Mouse (Mus musculus): Measurements from ENCODE around the gene Nat14. TPM values are rescaled to one million over a fixed set of nuclear protein-coding genes. Genes with fewer than 3 reads are reported as not detected.

Nat14 gene
- polyA plus RNA-seq, 1 experiment, result 10.6 TPM

DNA sequence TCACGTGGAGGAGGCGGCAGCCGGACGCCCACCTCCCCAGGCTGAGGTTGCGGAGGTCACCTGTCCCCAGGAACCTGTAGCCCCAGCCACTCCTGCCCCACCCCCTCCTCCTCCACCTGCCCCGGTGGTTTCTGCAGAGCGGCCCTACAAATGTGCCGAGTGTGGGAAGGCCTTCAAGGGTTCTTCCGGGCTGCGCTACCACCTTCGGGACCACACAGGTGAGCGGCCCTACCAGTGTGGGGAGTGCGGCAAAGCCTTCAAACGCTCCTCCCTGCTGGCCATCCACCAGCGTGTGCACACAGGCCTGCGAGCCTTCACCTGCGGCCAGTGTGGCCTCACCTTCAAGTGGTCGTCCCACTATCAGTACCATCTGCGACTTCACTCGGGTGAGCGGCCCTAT lies 1.9 kb upstream of the Nat14 start:
- no peak for DNase-seq (ENCODE audit: low spot score)

DNA sequence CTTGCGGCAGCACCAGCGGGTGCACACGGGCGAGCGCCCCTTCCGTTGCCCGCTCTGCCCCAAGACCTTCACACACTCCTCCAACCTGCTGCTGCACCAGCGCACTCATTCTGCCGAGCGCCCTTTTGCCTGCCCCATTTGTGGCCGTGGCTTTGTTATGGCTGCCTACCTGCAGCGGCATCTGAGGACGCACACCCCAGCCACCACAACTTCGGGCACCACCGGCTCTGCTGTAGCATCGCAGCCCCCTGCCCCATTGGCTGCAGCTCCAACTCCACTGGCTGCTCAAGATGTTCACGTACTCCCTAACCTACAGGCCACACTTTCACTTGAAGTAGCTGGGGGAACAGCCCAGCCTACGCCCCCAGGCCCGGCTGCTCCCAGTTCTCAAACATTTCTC lies 1.3 kb upstream of the Nat14 start:
- DNase-seq (ENCODE audit: low spot score), result no peak

DNA sequence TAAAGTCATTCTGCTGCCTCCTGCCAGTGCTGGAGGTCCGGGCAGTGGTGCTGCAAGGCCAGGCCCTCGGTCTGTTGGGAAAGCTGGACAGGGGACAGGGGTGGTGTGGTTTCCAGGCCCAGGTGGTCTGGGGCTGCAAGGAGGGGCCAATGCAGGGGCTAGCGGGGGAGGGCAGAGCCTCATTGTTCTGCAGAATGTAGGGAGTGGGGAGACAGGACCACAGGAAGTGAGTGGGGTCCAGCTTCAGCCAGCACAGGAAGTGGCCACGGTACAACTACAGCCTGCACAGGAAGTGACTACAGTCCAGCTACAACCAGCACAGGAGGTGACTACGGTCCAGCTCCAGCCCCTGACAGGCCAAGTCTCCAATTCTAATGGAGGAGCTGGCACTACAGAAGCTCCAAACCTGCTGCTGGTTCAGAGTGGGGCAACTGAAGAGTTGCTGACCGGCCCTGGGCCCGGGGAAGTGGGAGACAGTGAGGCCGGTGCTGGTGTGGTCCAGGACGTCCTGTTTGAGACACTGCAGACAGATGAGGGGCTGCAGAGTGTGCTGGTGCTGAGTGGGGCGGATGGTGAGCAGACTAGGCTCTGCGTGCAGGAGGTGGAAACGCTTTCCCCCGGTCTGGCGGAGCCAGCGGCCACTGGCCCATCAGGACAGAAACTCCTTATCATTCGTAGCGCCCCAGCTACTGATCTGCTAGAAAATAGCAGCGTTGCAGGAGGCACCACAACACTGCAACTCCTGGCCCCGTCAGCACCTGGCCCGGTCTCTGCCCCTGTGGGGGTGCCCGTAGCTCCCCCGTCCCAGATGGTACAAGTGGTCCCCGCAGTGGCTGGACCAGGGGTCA lies 628 bp upstream of the Nat14 start:
- DNase-seq (ENCODE audit: low spot score), result no peak

DNA sequence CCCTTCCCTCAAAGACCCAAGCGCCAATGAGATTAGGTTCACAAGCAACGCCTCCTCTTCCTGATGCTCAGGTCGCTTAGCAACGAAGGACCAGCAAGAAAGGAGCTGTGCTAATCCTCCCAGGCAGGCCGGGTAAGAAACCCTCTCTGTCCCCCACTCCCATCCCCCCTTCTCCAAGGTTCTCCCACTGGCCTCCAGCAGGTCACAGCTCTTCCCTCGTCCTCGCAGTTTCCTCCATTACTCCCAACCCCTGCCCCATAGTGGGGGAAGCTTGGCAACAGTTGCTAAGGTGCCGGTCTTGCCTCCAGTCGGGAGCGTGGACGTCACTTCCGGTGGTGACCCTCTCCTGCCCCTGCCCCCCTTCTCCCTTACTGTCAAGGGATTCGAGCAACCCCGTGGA lies 680 bp downstream of the Nat14 start:
- no peak for DNase-seq (ENCODE audit: low spot score)

DNA sequence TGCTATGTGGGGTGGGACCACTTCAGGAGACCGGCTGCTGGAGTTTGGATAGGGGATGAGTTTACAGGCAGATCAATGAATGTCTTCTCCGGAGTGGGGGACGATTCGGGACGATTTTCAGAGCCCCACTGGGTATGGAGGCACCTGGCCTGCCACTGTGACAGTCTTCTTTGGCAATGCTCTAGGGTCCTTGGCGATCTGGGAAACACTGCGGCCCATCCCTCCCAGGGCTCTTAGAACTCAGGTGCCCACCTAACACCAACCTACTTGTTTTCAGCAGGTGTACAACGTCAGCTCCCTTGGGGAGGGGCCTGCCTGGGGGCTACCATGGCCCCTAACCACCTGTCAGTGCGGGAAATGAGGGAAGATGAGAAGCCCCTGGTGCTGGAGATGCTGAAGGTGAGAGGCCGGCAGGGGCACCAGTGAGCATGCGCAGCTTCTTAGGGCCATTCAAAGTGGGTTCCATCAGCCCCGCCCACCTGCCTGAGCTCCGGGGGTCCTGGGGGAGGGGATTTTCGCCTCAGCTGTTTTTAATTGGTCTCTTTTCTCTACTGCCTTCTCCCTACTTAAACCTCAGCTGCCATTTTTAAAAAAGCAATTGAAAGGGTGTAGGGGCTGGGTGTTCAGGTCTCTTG lies 1.2 kb downstream of the Nat14 start:
- DNase-seq (ENCODE audit: low spot score), result no peak

DNA sequence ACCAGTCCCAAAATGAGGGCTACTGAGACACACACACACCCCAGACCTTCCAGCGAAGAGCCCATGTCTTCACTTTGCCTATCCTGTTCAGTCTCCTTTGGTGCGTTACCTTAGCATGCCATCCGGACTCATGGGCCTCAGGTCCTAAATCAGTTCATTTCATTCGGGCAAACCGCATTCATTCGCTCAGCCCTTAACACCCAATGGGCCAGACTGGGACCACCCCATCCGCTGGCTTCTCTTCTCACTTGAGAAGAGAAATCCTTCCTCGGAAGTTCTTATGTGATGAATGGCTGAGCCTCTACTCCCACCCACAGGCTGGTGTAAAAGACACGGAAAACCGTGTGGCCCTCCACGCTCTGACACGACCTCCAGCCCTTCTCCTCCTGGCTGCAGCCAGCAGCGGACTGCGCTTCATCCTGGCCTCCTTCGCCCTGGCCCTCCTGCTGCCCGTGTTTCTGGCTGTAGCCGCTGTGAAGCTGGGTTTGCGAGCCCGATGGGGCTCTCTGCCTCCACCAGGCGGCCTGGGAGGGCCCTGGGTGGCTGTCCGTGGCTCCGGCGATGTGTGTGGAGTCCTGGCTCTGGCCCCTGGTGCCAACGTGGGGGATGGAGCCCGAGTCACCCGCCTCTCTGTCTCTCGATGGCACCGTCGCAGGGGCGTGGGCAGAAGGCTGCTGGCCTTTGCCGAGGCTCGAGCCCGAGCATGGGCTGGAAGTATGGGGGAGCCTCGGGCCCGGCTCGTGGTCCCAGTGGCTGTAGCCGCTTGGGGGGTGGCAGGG lies 1.9 kb downstream of the Nat14 start:
- DNase-seq (ENCODE audit: low spot score), result no peak

DNA sequence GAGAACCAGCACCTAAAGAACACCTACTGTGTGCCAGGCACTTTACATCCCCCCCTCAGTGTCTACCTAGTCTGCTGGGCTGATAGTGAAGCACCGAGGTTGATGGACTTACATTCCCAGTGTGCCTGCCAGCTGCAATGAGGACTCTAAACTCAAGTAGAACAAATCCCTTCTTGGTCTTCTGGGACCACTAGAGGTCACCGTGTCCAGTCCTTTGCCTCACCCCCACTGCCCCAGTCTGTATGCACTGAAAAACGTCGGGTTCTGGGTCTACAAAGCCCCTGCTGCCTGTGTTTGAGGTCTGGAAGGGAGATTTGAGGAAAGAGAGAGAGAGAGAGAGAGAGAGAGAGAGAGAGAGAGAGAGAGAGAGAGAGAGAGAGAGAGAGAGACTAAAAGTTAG lies 2.7 kb downstream of the Nat14 start:
- DNase-seq (ENCODE audit: low spot score), result no peak

DNA sequence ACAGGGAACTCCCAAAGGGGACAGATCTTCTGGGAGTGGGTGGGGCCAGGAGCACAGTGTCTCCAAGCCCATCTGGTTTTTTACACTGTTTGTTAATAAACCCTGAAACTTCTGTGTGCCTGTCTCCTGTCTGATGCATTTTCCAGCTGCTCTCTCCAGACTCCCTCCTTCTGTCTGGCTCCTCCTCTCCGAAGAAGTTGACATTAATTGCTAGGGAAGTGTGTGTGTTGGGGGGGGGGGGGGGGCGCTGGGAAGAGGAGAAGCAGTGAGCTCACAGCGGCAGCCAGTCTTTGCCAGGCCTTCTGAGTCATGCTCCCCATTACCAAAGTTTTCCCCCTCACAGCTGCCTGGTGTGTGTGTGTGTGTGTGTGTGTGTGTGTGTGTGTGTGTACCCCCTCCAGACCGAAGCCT lies 3.1 kb downstream of the Nat14 start:
- DNase-seq (ENCODE audit: low spot score), result no peak

DNA sequence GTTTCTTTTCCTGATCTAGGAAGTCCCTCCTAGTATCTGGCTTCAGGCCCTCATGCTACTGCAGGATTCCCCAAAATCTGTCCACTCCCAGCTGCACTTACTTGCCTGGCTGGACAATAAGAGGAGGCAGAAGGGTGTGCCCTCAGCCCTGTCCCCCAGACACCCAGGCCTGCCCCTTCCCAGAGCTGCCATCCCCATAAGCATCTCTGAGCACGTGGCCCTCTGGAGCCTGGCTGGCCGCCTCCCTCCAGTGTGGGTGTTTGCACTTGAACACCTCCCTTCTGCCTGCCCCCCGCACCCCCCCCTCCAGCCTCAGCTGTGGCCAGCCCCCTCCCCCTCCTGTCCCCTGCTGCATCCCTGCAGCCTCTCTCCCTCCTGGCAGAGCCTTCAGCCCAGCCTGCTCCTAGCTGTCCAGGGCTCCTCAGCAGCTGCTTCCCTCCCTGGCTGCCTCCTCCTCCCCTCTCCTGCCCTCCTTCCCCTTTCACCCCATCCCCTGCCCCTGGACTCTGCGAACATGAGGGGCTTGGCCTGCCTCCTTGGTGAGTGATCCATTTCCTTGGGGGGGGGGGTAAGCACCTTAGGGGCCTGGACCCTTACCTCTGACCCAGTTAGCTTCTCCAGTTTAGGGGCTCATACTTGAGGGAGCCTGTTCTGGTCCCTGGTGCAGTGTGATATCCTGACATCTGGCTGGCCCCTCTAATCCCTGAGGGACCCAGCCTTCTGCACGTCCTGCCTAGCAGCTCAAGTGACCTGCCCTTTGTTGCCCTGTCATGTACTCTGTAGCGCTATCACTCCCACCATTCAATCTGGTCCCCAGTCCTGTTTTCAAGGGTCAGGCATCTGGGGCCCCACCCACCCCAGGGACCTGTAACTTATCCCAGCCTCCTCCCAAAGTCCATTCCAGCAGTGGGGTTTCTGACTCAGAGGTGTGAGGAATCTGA lies 3.9 kb downstream of the Nat14 start, which contains the start of gene Ssc5d:
Gene Ssc5d, plus strand, starts transcription at position 345 of the 941 bp plus-strand sequence.
- DNase-seq (ENCODE audit: low spot score), result no peak

DNA sequence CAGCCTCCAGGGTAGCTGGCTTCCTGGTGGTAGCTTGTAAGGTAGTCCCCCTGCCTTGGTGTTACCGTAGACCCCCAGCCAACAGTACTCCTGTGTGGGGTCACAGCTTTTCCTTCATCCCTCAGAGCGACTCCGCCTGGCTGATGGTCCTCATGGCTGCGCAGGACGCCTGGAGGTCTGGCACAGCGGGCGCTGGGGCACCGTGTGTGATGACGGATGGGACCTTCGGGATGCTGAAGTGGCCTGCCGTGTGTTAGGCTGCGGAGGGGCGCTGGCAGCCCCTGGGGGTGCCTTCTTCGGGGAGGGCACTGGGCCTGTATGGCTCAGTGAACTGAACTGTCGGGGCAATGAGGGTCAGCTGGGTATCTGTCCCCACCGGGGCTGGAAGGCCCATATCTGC lies 5.0 kb downstream of the Nat14 start:
- no peak for DNase-seq (ENCODE audit: low spot score)

DNA sequence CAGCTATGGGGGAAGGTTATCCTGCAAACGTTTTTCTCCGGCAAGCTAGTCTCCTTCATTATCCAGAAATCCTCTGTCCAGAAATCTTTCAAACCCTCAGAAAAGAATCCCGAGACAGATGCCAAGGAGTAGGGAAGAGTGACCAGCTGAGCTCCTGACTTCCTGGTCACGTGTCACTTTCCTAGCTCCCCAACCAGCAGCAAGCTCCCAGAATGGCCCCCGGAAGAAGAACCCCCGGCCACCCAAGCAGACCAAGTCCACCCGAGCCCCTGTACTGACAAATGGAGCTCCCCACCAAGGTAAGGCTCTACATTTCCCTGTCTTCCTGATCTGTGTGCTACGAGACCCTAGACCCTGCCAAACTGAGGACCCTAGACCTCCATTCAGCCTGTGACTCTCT lies 5.9 kb downstream of the Nat14 start:
- DNase-seq (ENCODE audit: low spot score), result no peak

DNA sequence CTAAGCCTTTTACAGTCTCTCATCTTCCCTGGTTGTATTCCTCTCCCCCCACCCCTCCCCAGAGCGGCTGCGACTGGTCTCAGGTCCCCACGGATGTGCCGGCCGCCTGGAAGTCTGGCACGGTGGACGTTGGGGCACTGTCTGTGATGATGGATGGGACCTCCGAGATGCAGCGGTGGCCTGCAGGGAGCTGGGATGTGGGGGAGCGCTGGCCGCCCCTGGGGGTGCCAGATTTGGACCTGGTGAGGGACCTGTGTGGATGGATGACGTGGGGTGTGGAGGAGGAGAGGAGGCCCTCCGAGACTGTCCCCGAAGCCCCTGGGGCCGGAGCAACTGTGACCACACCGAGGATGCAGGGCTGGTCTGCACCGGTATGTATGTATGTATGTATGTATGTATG lies 6.5 kb downstream of the Nat14 start:
- no peak for DNase-seq (ENCODE audit: low spot score)

DNA sequence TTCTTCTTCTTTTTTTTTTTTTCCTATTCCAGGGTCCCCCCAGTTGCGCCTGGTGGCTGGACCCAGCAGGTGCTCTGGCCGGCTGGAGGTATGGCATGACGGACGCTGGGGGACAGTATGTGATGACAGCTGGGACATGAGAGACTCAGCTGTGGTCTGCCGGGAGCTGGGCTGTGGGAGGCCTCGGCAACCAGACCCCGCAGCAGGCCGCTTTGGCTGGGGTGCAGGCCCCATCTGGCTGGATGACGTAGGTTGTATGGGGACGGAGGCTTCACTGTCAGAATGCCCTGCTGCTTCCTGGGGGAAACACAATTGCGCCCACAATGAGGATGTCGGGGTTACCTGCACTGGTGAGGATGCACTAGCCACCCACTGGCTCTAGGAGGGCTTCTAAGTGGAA lies 11.3 kb downstream of the Nat14 start:
- DNase-seq (ENCODE audit: low spot score), result no peak

DNA sequence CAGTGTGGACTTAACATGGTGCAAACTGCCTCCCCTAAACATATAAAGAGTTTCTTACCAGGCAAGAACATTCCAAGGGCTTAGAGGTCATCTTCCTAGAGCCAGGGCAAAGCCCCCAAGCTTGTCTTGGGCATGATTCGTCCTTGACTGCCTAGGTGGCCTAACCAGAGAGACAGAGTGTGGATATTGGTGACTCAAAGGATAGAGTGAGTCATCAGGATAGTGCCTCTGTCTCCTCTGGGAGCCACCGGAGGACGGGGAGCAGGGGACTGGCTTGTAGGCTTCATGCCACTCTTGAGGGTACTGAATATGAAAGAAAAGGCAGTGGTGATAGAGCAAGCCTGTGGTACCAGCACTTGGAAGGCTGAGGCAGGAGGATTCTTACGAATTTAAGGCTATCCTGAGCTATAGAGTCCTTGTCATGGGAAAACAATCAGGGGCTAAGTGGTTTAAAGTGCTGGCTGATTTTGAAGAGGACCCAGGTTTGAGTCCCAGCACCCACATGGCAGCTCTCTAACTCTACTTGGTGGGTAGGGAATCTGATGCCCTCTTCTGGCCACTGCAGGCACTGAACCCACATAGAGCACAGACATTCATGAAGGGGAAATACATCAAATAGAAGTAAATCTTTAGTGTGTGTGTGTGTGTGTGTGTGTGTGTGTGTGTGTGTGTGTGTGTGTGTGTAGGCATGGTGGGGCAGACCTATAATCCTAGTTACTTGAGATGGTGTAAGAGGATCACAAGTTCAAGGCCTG lies 12.5 kb downstream of the Nat14 start:
- no peak for DNase-seq (ENCODE audit: low spot score)

DNA sequence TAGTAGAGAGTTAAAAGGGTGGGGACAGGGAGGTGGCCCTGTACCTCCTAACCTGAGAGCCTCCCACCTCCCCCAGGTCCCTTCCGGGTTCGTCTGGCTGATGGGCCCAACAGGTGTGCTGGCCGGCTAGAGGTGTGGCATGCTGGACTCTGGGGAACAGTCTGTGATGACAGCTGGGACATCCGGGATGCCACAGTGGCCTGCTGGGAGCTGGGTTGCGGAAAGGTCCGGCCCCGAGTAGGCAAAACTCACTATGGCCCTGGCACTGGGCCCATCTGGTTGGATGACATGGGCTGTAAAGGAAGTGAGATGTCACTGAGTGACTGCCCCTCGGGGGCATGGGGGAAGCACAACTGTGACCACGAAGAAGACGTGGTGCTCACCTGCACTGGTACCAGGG lies 15.0 kb downstream of the Nat14 start:
- no peak for DNase-seq (ENCODE audit: low spot score)

DNA sequence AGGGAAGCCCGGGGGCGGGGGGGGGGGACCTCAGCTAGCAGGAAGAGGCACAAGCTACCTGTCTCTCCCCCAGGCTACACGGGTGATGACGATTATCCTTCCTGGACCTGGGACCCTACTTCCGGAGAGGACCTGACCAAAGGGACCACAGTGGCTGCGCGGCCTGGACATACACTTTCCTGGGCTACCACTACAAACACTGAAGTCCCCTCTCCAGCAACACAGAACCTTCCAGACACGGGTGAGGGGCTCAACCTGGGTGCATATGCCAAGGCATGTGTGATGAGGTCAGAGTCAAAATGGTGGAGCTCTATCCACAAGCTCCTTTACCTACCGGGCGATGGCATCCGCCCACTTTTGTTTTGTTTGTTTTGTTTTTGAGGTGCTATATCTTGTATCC lies 15.6 kb downstream of the Nat14 start:
- no peak for DNase-seq (ENCODE audit: low spot score)

DNA sequence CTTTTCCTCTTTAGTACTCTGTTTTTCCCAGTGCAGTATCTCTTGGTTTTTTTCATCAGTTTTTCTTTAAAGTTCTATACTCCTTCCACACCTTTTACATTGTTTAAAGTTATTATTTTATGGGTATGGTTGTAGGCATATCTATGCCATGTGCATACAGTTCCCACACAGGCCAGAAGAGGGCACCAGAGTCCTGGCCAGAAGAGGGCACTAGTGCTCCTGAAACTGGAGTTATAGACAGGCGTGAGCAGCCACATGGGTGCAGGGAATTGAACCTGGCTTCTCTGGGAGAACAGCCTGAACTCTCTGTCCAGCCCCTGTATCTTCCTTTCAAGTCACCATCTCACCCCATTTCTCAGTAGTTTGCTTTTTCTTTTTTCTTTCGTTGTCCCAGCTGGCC lies 16.6 kb downstream of the Nat14 start:
- no peak for DNase-seq (ENCODE audit: low spot score)

DNA sequence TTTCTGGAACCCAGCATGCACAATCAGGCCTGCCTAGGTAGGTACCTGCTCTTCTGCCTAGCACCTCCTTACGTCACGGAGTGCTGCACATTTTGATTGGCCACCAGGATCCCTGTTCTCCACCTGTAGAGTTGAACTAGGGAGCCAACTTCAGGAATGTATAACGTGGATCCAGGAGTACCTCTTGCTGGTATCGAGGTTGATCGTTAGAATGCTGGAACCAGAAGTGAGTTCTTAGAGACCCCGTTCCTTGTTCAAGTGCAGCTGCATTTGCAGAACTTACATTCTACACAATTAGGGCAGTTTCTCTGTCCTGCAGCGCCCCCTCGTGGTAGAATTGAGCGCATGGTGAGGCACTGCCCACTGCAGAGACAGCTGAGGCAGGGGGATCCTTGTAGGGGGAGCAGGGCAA lies 18.2 kb downstream of the Nat14 start:
- peak; percentile 76 for DNase-seq (ENCODE audit: low spot score)

DNA sequence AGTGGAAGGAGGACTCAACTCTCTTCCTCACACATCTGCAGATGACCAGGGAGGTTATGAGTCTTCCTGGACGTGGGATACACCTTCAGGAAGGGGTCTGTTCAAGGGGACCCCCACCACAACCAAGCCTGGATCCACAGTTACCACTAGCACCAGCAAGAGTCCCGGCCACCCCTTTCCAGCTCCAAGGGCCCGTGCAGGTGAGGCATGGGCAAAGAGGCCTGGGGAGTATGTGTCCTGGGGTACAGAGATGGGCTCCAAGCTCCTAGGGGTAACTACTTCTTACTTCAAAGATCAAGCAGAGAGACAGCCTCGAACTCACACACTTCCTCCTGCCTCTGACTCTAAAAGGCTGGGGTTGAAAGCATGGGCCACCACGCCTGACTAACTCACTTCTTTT lies 20.8 kb downstream of the Nat14 start:
- DNase-seq (ENCODE audit: low spot score), result no peak

DNA sequence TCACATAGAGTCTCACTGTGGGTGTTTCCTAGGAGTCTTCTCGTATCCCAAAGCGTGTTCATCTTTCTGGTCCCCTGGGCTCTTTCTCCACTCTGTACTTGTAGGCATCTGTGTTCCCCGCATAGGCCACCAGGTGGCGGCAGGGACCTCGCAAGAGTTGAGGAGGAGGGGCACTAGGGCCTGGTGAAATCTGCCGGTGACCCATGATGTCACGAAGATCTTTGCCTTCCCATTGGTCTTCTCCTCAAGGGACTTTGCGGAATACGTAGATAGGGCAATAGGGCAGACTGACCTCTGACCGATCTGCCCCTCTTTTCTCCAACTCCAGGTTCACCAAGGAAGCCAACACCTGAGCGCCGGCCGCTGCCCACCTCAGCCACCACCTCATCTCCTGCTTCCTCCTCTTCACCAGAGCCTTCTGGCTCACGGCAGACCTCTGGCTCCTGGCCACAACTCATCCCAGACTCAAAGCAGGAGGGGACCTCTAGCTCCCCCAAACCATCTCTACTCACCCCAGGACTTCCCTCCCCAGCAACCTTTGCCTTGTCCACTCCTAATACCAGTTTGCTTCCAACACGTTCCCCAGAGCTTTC lies 21.5 kb downstream of the Nat14 start:
- peak; percentile 88 for DNase-seq (ENCODE audit: low spot score)

Measured in urinary bladder, adult 2 months (tissue).